Mouse (Mus musculus) liver, embryonic 16.5 days (tissue): ENCODE data around the gene Hacd4. TPM values are rescaled to one million over a fixed set of nuclear protein-coding genes. Genes with fewer than 3 reads are reported as not detected.
A peak's percentile ranks its signal among the peaks of the same experiment; 100 is the strongest.

Experiments used
- ATAC-seq: fragments of 200-750 bp; cut with Nextera tagmentation; 2 replicates; pipeline ENCODE4 v1.8.0; 2017; ENCODE audit warnings: low read depth, mild to moderate bottlenecking, moderate number of reproducible peaks, moderate library complexity
- H3K27ac ChIP-seq: fragments of 300-500 bp; sonication (generic); 2 replicates; pipeline ENCODE4 v1.5.1; 2014; ENCODE audit warnings: mild to moderate bottlenecking, low read length
- H3K27me3 ChIP-seq: fragments of 300-500 bp; sonication (generic); 2 replicates; pipeline ENCODE4 v1.6.1; 2014; ENCODE audit warnings: low read depth, low read length, mixed read lengths; ENCODE audit not compliant: control insufficient read depth, insufficient read depth
- H3K36me3 ChIP-seq: fragments of 300-500 bp; sonication (generic); 2 replicates; pipeline ENCODE4 v1.6.1; 2014; ENCODE audit warnings: mild to moderate bottlenecking; ENCODE audit not compliant: control insufficient read depth, insufficient read depth
- H3K4me1 ChIP-seq: fragments of 300-500 bp; sonication (generic); 2 replicates; pipeline ENCODE4 v1.6.1; 2014; ENCODE audit warnings: low read depth, low read length, mixed read lengths; ENCODE audit not compliant: control insufficient read depth
- H3K4me2 ChIP-seq: fragments of 300-500 bp; sonication (generic); 2 replicates; pipeline ENCODE4 v1.6.1; 2014; ENCODE audit warnings: low read depth, low read length, mixed read lengths
- H3K4me3 ChIP-seq: fragments of 300-500 bp; sonication (generic); 2 replicates; pipeline ENCODE4 v1.5.1; 2014; ENCODE audit warnings: low read depth, mild to moderate bottlenecking, low read length
- H3K9ac ChIP-seq: fragments of 300-500 bp; sonication (generic); 2 replicates; pipeline ENCODE4 v1.6.1; 2014; ENCODE audit warnings: low read depth, low read length
- H3K9me3 ChIP-seq: fragments of 300-500 bp; sonication (generic); replicated peaks from 2 replicates; pipeline ENCODE4 v1.6.1; 2016; ENCODE audit warnings: low read length; ENCODE audit not compliant: control insufficient read depth
- WGBS: fragments of 180-500 bp; shearing (Covaris S2); extraction: QIAGEN DNeasy Blood & Tissue Kit; methylation state at CpG from one replicate; pipeline ENCODE4 v1.1.7; 2014; ENCODE audit not compliant: insufficient replicate concordance; 5-methylcytosine and 5-hydroxymethylcytosine counted together
- polyA plus RNA-seq: library from polyadenylated mRNA; unstranded; fragments of >200 nt; fragmentation: Nextera tagmentation; extraction: Ambion mirVana; gene quantifications from 2 replicates; pipeline ENCODE4 v1.2.1, GENCODE M21; 2015

Hacd4 gene
- polyA plus RNA-seq, 1 experiment from 2014 or later = 5.5 TPM

GRCm38 (mm10) chr4:88438990-88439329 is 232 bp upstream of the Hacd4 start:
- Histone ChIP-seq H3K9ac (no peak overlapping the region), H3K27ac (no peak overlapping the region), H3K4me1 (peaks cover 5% of the 10 kb centered on the region; the same call in 1 of the 2 replicates), H3K4me3 (no peak overlapping the region), H3K36me3 (no peaks in the 10 kb centered on the region), H3K4me2 (peak overlapping the region; percentile 61), H3K27me3 (no peaks in the 10 kb centered on the region), H3K9me3 (no peaks in the 10 kb centered on the region)
- WGBS = 12% methylated on average over 4 of the region's 4 CpGs
- no peak for ATAC-seq

- Histone ChIP-seq H3K4me3 (peak overlapping the region; percentile 49), H3K27me3 (no peaks in the 10 kb centered on the region), H3K27ac (no peak overlapping the region), H3K36me3 (no peaks in the 10 kb centered on the region), H3K9me3 (no peaks in the 10 kb centered on the region), H3K4me1 (peaks cover 5% of the 10 kb centered on the region; the same call in 1 of the 2 replicates), H3K9ac (no peak overlapping the region), H3K4me2 (no peak overlapping the region)
- no peak for ATAC-seq
- 17% methylated on average over 2 of the region's 2 CpGs for WGBS
These were observed 811 bp downstream of the Hacd4 start for GRCm38 (mm10) chr4:88437917-88438316.

- no peak for ATAC-seq
- Histone ChIP-seq H3K4me1 (peaks cover 5% of the 10 kb centered on the region; the same call in 1 of the 2 replicates), H3K27me3 (no peaks in the 10 kb centered on the region), H3K36me3 (no peaks in the 10 kb centered on the region), H3K9me3 (no peaks in the 10 kb centered on the region), H3K9ac (no peak overlapping the region), H3K27ac (no peak overlapping the region), H3K4me3 (no peak overlapping the region), H3K4me2 (no peak overlapping the region)
- WGBS = 48% methylated on average over 3 of the region's 3 CpGs
These were observed 1.6 kb downstream of the Hacd4 start for GRCm38 (mm10) chr4:88437166-88437565.

GRCm38 (mm10) chr4:88436593-88437165 is 2.0 kb downstream of the Hacd4 start:
- Histone ChIP-seq H3K4me1 (peaks cover 5% of the 10 kb centered on the region; the same call in 1 of the 2 replicates), H3K27ac (no peak overlapping the region), H3K9ac (no peak overlapping the region), H3K27me3 (no peaks in the 10 kb centered on the region), H3K4me2 (no peak overlapping the region), H3K4me3 (no peak overlapping the region), H3K36me3 (no peaks in the 10 kb centered on the region), H3K9me3 (no peaks in the 10 kb centered on the region)
- no peak for ATAC-seq
- WGBS = 68% methylated on average over 6 of the region's 6 CpGs

GRCm38 (mm10) chr4:88432412-88433024 is 6.2 kb downstream of the Hacd4 start:
- Histone ChIP-seq H3K27ac (no peak overlapping the region), H3K4me2 (no peak overlapping the region), H3K9ac (no peak overlapping the region), H3K4me1 (no peaks in the 10 kb centered on the region), H3K9me3 (no peaks in the 10 kb centered on the region), H3K36me3 (no peaks in the 10 kb centered on the region), H3K27me3 (no peaks in the 10 kb centered on the region), H3K4me3 (no peak overlapping the region)
- ATAC-seq = no peak
- 55% methylated on average over 8 of the region's 8 CpGs for WGBS

GRCm38 (mm10) chr4:88427630-88428239 is 11.0 kb downstream of the Hacd4 start:
- H3K9ac ChIP-seq = no peak overlapping the region
- no peaks in the 10 kb centered on the region for H3K27me3 ChIP-seq
- H3K4me2 ChIP-seq = no peak overlapping the region
- H3K36me3 ChIP-seq = no peaks in the 10 kb centered on the region
- no peak for ATAC-seq
- no peak overlapping the region for H3K4me3 ChIP-seq
- WGBS = 75% methylated on average over 2 of the region's 2 CpGs
- no peak overlapping the region for H3K27ac ChIP-seq
- no peaks in the 10 kb centered on the region for H3K9me3 ChIP-seq
- H3K4me1 ChIP-seq = no peaks in the 10 kb centered on the region

GRCm38 (mm10) chr4:88424563-88424962 is 14.2 kb downstream of the Hacd4 start:
- Histone ChIP-seq H3K27ac (no peak overlapping the region), H3K9ac (no peak overlapping the region), H3K9me3 (no peaks in the 10 kb centered on the region), H3K4me1 (no peaks in the 10 kb centered on the region), H3K4me2 (no peak overlapping the region), H3K4me3 (no peak overlapping the region), H3K27me3 (no peaks in the 10 kb centered on the region), H3K36me3 (no peaks in the 10 kb centered on the region)
- ATAC-seq = no peak

- Histone ChIP-seq H3K9ac (no peak overlapping the region), H3K36me3 (no peaks in the 10 kb centered on the region), H3K27ac (no peak overlapping the region), H3K27me3 (no peaks in the 10 kb centered on the region), H3K9me3 (no peaks in the 10 kb centered on the region), H3K4me3 (no peak overlapping the region), H3K4me2 (no peak overlapping the region), H3K4me1 (no peaks in the 10 kb centered on the region)
- no peak for ATAC-seq
- WGBS = 73% methylated on average over 5 of the region's 5 CpGs
These were observed 19.4 kb downstream of the Hacd4 start for GRCm38 (mm10) chr4:88419378-88419777.

- Histone ChIP-seq H3K9ac (no peak overlapping the region), H3K4me1 (no peaks in the 10 kb centered on the region), H3K9me3 (no peaks in the 10 kb centered on the region), H3K27me3 (no peaks in the 10 kb centered on the region), H3K27ac (no peak overlapping the region), H3K36me3 (no peaks in the 10 kb centered on the region), H3K4me2 (no peak overlapping the region), H3K4me3 (no peak overlapping the region)
- WGBS = 27% methylated on average over 2 of the region's 2 CpGs
- no peak for ATAC-seq
These were observed 23.7 kb downstream of the Hacd4 start for GRCm38 (mm10) chr4:88415017-88415416.
